Mouse (Mus musculus): Measurements from ENCODE around the gene Gm21904.
"Not testable (repeated sequence)": the region's sequence is repeated elsewhere in the genome, so short reads cannot be mapped to it uniquely, and the experiment has no call there.

Gm21904 gene

GRCm38 (mm10) chrY:17846166-17846565 is at the start of gene Gm21904:
Gene Gm21904, minus strand, starts transcription at chrY:17846266.
- not testable (repeated sequence) for DNase-seq (ENCODE audit: low read depth, low spot score)

- not testable (repeated sequence) for DNase-seq (ENCODE audit: low read depth, low spot score)
These were observed 28.4 kb upstream of the Gm21904 start, which contains the start of the genes Gm20772 and Gm20831 for GRCm38 (mm10) chrY:17874441-17874840. Gene Gm20772, plus strand, starts transcription at chrY:17874741. Gene Gm20831, plus strand, starts transcription at chrY:17874741.
